ENCODE assay signal across 14 mouse cellular contexts in the genomic region with DNA sequence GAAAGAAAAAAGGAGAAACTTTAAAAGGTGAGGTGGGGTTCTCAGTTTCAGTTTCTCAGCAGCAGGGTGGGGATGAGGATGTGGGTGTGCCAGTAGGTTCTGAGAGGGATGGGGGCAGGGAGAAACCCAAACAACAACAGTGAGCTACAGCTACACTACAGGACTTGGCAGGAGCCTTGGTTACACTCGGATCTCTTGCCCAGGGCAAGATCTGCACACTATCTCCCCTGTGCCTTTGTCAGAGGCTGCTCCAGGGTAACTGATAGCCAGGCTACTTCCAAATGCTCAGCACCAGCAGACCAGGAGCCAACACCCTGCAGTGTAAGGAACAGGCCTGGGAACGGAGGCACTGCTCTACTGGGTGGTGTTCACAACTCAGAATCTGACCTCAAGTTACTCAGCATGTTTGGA. TPM values are rescaled to one million over a fixed set of nuclear protein-coding genes. Genes with fewer than 3 reads are reported as not detected.
DNase-seq lines count a peak whose midpoint lies in the region; ATAC-seq and TF ChIP-seq lines count a peak whose summit lies in the region.
"Had no signal": no experiment of that assay in that cellular context is flagged by ENCODE, and none has a peak within 500 bp of the region (broad histone marks: within the 10 kb centered on the region; RNA-seq: fewer than 3 reads in every experiment).

No protein-coding gene starts in this region.

- peaks cover 13% of the 10 kb centered on the region for H3K4me1 ChIP-seq in heart, embryonic 13.5 days
- no peaks in the 10 kb centered on the region; the same call in 1 of the 2 replicates for H3K4me1 ChIP-seq in heart, adult 2 months (ENCODE audit: control insufficient read depth, insufficient read depth, low read length)
- peaks cover 20% of the 10 kb centered on the region for H3K4me1 ChIP-seq in E14TG2a.4 (replicated peaks; ENCODE audit: low read depth, low read length)
- peaks cover 7% of the 10 kb centered on the region; the same call in 1 of the 2 replicates for H3K4me1 ChIP-seq in liver, postnatal 0 days (ENCODE audit: insufficient read depth)
- H3K4me1 ChIP-seq in hindbrain, embryonic 13.5 days (replicated peaks), result no peaks in the 10 kb centered on the region
- H3K4me1 ChIP-seq: midbrain, embryonic 13.5 days had no signal

- WGBS in heart, embryonic 13.5 days, result 41% methylated on average over 2 of the region's 2 CpGs
- 41% methylated on average over 2 of the region's 2 CpGs for WGBS in heart, adult 2 months
- WGBS in liver, postnatal 0 days (ENCODE audit: insufficient replicate concordance), result 50% methylated on average over 2 of the region's 2 CpGs
- WGBS in hindbrain, embryonic 13.5 days, result 81% methylated on average over 2 of the region's 2 CpGs

- H3K9me3 ChIP-seq in heart, embryonic 13.5 days, result no peaks in the 10 kb centered on the region
- no peaks in the 10 kb centered on the region for H3K9me3 ChIP-seq in E14TG2a.4 (ENCODE audit: low read length)
- no peaks in the 10 kb centered on the region for H3K9me3 ChIP-seq in liver, postnatal 0 days (ENCODE audit: low read length)
- H3K9me3 ChIP-seq in hindbrain, embryonic 13.5 days, result no peaks in the 10 kb centered on the region
- H3K9me3 ChIP-seq: midbrain, embryonic 13.5 days had no signal

- no peak for TF ChIP-seq POLR2A in heart, adult 2 months (IDR thresholded peaks at IDR 0.05; ENCODE audit: insufficient read depth, low read depth, low read length)

- no peak for TF ChIP-seq CTCF in heart, adult 2 months (IDR thresholded peaks at IDR 0.05)
- no peak for TF ChIP-seq CTCF in E14TG2a.4 (conservative IDR thresholded peaks at IDR 0.05; ENCODE audit: low read length)
- TF ChIP-seq CTCF in liver, postnatal 0 days (IDR thresholded peaks at IDR 0.05; ENCODE audit: low read depth), result no peak

- H3K4me3 ChIP-seq in heart, embryonic 13.5 days, result no peak overlapping the region
- no peak overlapping the region for H3K4me3 ChIP-seq in heart, adult 2 months
- peak overlapping the region; percentile 39; the same call in 1 of the 2 replicates for H3K4me3 ChIP-seq in E14TG2a.4 (replicated peaks; ENCODE audit: low read length)
- H3K4me3 ChIP-seq in liver, postnatal 0 days (ENCODE audit: low read depth, low read length), result no peak overlapping the region
- no peak overlapping the region for H3K4me3 ChIP-seq in hindbrain, embryonic 13.5 days
- H3K4me3 ChIP-seq: midbrain, embryonic 13.5 days had no signal

- no peaks in the 10 kb centered on the region for H3K27me3 ChIP-seq in heart, embryonic 13.5 days (replicated peaks)
- no peaks in the 10 kb centered on the region for H3K27me3 ChIP-seq in heart, adult 2 months (ENCODE audit: control insufficient read depth, insufficient read depth, low read length)
- no peaks in the 10 kb centered on the region for H3K27me3 ChIP-seq in E14TG2a.4 (ENCODE audit: insufficient read depth, low read length)
- no peaks in the 10 kb centered on the region for H3K27me3 ChIP-seq in liver, postnatal 0 days (ENCODE audit: insufficient read depth, low read length)
- H3K27me3 ChIP-seq in hindbrain, embryonic 13.5 days, result no peaks in the 10 kb centered on the region
- H3K27me3 ChIP-seq: midbrain, embryonic 13.5 days had no signal

- no peak for TF ChIP-seq EP300 in heart, adult 2 months (IDR thresholded peaks at IDR 0.05; ENCODE audit: insufficient read depth, low read depth, low read length)
- TF ChIP-seq EP300 in liver, postnatal 0 days (IDR thresholded peaks at IDR 0.05; ENCODE audit: low read depth), result no peak

- ATAC-seq in heart, embryonic 13.5 days (ENCODE audit: extremely low read depth, insufficient number of reproducible peaks, low FRiP score, low TSS enrichment), result no peak
- ATAC-seq in common myeloid progenitor, adult 5-6 weeks (replicated peaks; ENCODE audit: low read depth, poor library complexity, severe bottlenecking), result peak; percentile 32
- ATAC-seq in liver, postnatal 0 days, result peak; percentile 57
- no peak for ATAC-seq in hindbrain, embryonic 13.5 days (ENCODE audit: low FRiP score)
- ATAC-seq: midbrain, embryonic 13.5 days had no signal

- H3K79me2 ChIP-seq in heart, adult 2 months (replicated peaks; ENCODE audit: control insufficient read depth, insufficient read depth, low read length), result no peaks in the 10 kb centered on the region

- peak overlapping the region; percentile 44; the same call in 1 of the 2 replicates for H3K27ac ChIP-seq in heart, embryonic 13.5 days (replicated peaks)
- H3K27ac ChIP-seq in heart, adult 2 months, result no peak overlapping the region
- H3K27ac ChIP-seq in liver, postnatal 0 days (ENCODE audit: low read depth), result peak overlapping the region; percentile 67
- no peak overlapping the region for H3K27ac ChIP-seq in hindbrain, embryonic 13.5 days
- H3K27ac ChIP-seq: midbrain, embryonic 13.5 days had no signal

- intact Hi-C loops in heart, adult 2 months (cut with DNase I), result no loop called here

- H3K36me3 ChIP-seq in heart, embryonic 13.5 days, result peaks cover 4% of the 10 kb centered on the region; the same call in 1 of the 2 replicates
- no peaks in the 10 kb centered on the region for H3K36me3 ChIP-seq in heart, adult 2 months (ENCODE audit: control insufficient read depth, insufficient read depth, low read length)
- peaks cover 5% of the 10 kb centered on the region; the same call in 1 of the 2 replicates for H3K36me3 ChIP-seq in E14TG2a.4 (ENCODE audit: insufficient read depth, low read length)
- H3K36me3 ChIP-seq in liver, postnatal 0 days (replicated peaks; ENCODE audit: insufficient read depth, low read length), result no peaks in the 10 kb centered on the region
- no peaks in the 10 kb centered on the region for H3K36me3 ChIP-seq in hindbrain, embryonic 13.5 days

- DNase-seq in heart, adult 2 months, result no peak
- DNase-seq in liver, postnatal 0 days, result no peak
- no peak for DNase-seq in cerebellum, postnatal 25 days
- DNase-seq in urinary bladder, postnatal 4 days (ENCODE audit: low spot score in 2 of 2), result no peak
- DNase-seq: cerebellum, adult 8-10 months; kidney, adult 11 months had no signal

- H3K9ac ChIP-seq in heart, embryonic 13.5 days, result no peak overlapping the region
- no peak overlapping the region for H3K9ac ChIP-seq in heart, adult 2 months (ENCODE audit: low read depth, low read length)
- no peak overlapping the region for H3K9ac ChIP-seq in liver, postnatal 0 days (replicated peaks)
- no peak overlapping the region for H3K9ac ChIP-seq in hindbrain, embryonic 13.5 days
- H3K9ac ChIP-seq: midbrain, embryonic 13.5 days had no signal

- H3K4me2 ChIP-seq in heart, embryonic 13.5 days, result no peak overlapping the region
- 0 out of 2 replicates have a peak overlapping the region, but pooled peaks have one; percentile 9 for H3K4me2 ChIP-seq in liver, postnatal 0 days (ENCODE audit: low read depth, low read length)
- H3K4me2 ChIP-seq in hindbrain, embryonic 13.5 days, result no peak overlapping the region
- H3K4me2 ChIP-seq: midbrain, embryonic 13.5 days had no signal

RNA-seq across cellular contexts. Expression of gene Gm10273, which starts 15.0 kb away (rescaled TPM):
- 3.7 TPM in 1 of 2 replicates, not detected in the other for polyA plus RNA-seq in heart, embryonic 13.5 days (2015; fragmentation: Nextera tagmentation; extraction: Ambion mirVana)
- total RNA-seq in heart, adult 2 months (2021), result 100 to 1,000 TPM; 123 to 156 TPM
- polyA plus RNA-seq in heart, adult 2 months (2012; rRNA removed), result 19.1 and 64.0 TPM in 2 replicates
- 53.0 and 75.4 TPM in 2 replicates for total RNA-seq in common myeloid progenitor, adult 5-6 weeks (2017)
- 4.1 and 8.4 TPM in 2 replicates for polyA plus RNA-seq in liver, postnatal 0 days (2015; fragmentation: Nextera tagmentation; extraction: Ambion mirVana)
- 1.6 and 2.9 TPM in 2 replicates for polyA plus RNA-seq in hindbrain, embryonic 13.5 days (2015; fragmentation: Nextera tagmentation; extraction: Ambion mirVana)

RNA-seq across cellular contexts. Expression of gene Pla2g12b, which starts 23.0 kb away (rescaled TPM):
- 1.1 and 2.1 TPM in 2 replicates for polyA plus RNA-seq in heart, embryonic 13.5 days (2015; fragmentation: Nextera tagmentation; extraction: Ambion mirVana)
- not detected for total RNA-seq in heart, adult 2 months (2021)
- 0.10 TPM in 1 of 2 replicates, not detected in the other for polyA plus RNA-seq in heart, adult 2 months (2012; rRNA removed)
- total RNA-seq in common myeloid progenitor, adult 5-6 weeks (2017), result not detected in 2 replicates
- polyA plus RNA-seq in liver, postnatal 0 days (2015; fragmentation: Nextera tagmentation; extraction: Ambion mirVana), result 58.4 and 61.3 TPM in 2 replicates
- not detected in 2 replicates for polyA plus RNA-seq in hindbrain, embryonic 13.5 days (2015; fragmentation: Nextera tagmentation; extraction: Ambion mirVana)
- total RNA-seq: layer of hippocampus, adult 18-20 months had no signal
- polyA plus RNA-seq: limb, embryonic 14.5 days; midbrain, embryonic 13.5 days; neural tube, embryonic 14.5 days had no signal

RNA-seq across cellular contexts. Expression of gene P4ha1, which starts 57.3 kb away (rescaled TPM):
- polyA plus RNA-seq in heart, embryonic 13.5 days (2015; fragmentation: Nextera tagmentation; extraction: Ambion mirVana), result 46.1 and 53.9 TPM in 2 replicates
- 10 to 100 TPM; 42.4 to 48.0 TPM for total RNA-seq in heart, adult 2 months (2021)
- polyA plus RNA-seq in heart, adult 2 months (2012; rRNA removed), result 14.8 and 34.7 TPM in 2 replicates
- total RNA-seq in common myeloid progenitor, adult 5-6 weeks (2017), result 26.2 and 28.9 TPM in 2 replicates
- 5.3 and 6.4 TPM in 2 replicates for polyA plus RNA-seq in liver, postnatal 0 days (2015; fragmentation: Nextera tagmentation; extraction: Ambion mirVana)
- polyA plus RNA-seq in hindbrain, embryonic 13.5 days (2015; fragmentation: Nextera tagmentation; extraction: Ambion mirVana), result 28.7 and 29.9 TPM in 2 replicates

Comparison
In these comparisons a context has a peak if more than half of its experiments do, and no peak if none do; other contexts are left out.
1. H3K27ac ChIP-seq: peak in heart, embryonic 13.5 days (single experiment) and liver, postnatal 0 days (single experiment); none in heart, adult 2 months (single experiment) and hindbrain, embryonic 13.5 days (single experiment).
2. ATAC-seq: peak in common myeloid progenitor, adult 5-6 weeks (single experiment) and liver, postnatal 0 days (single experiment); none in heart, embryonic 13.5 days (single experiment) and hindbrain, embryonic 13.5 days (single experiment).
3. RNA of gene Pla2g12b, which starts 23.0 kb away (polyA plus RNA-seq): 58.4 to 61.3 TPM in liver, postnatal 0 days; 1.1 to 2.1 TPM in heart, embryonic 13.5 days, 0.10 TPM in heart, adult 2 months and not detected in hindbrain, embryonic 13.5 days; every median in the first group is over 10 times any median in the second.